ENCODE assay signal across 22 mouse cellular contexts in the genomic region with DNA sequence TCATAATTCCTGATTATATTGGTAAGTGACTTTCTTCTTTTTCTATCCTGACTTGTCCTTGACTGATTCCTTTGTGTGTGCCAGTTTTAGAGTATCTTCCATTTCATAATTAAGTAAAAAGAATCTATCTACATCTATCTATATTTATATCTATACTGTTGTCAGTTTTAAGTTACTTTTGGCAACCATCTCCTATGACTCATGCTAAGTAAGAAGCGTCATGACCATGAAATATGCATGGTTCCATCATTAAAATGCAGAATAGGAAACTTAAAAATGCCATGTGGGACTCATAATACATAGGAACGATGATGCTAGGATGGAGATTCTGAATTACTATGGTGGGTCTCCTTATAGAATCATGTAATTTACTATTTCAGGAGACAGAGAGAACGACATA.
"Had no signal": no experiment of that assay in that cellular context is flagged by ENCODE, and none has a peak within 500 bp of the region (broad histone marks: within the 10 kb centered on the region; RNA-seq: fewer than 3 reads in every experiment).

No protein-coding gene starts in this region.

- DNase-seq: heart, postnatal 10 days; heart, postnatal 14 days; heart, postnatal 36 days; heart, postnatal 4 days; kidney, adult 11 months; kidney, adult 18-20 months; kidney, adult 2 months; kidney, adult 8-10 months; kidney, adult 9 months; kidney, postnatal 10 days; kidney, postnatal 14 days; kidney, postnatal 25 days; kidney, postnatal 36 days; kidney, postnatal 4 days; layer of hippocampus, adult 9-11 months; layer of hippocampus, postnatal 36 days had no signal

- ATAC-seq: hindbrain, embryonic 16.5 days; hindbrain, postnatal 0 days; inflammation-experienced regulatory T-cells, adult 6 months; intestine, embryonic 15.5 days; intestine, embryonic 16.5 days; intestine, postnatal 0 days had no signal
